Mouse (Mus musculus) embryonic facial prominence, embryonic 14.5 days (tissue): ENCODE measurements around the gene Piezo1. TPM values are rescaled to one million over a fixed set of nuclear protein-coding genes. Genes with fewer than 3 reads are reported as not detected.

Experiments
- ATAC-seq: fragments of 200-750 bp; cut with Nextera tagmentation; 2 replicates; pipeline ENCODE4 v1.8.0; 2017; ENCODE audit warnings: low read depth, moderate number of reproducible peaks, moderate TSS enrichment
- DNase-seq: peaks from one replicate; pipeline ENCODE4 v3.0.0-alpha.2; 2015; ENCODE audit warnings: low spot score
- H3K27ac ChIP-seq: fragments of 300-500 bp; sonication (generic); replicated peaks from 2 replicates; pipeline ENCODE4 v1.5.1; 2014; ENCODE audit warnings: low read depth, mild to moderate bottlenecking, low read length, moderate library complexity
- H3K27me3 ChIP-seq: fragments of 300-500 bp; sonication (generic); replicated peaks from 2 replicates; pipeline ENCODE4 v1.6.1; 2014; ENCODE audit warnings: low read length; ENCODE audit not compliant: control insufficient read depth, insufficient read depth
- H3K36me3 ChIP-seq: fragments of 300-500 bp; sonication (generic); 2 replicates; pipeline ENCODE4 v1.6.1; 2014; ENCODE audit warnings: low read length, mixed read lengths; ENCODE audit not compliant: control insufficient read depth, insufficient read depth
- H3K4me1 ChIP-seq: fragments of 300-500 bp; sonication (generic); 2 replicates; pipeline ENCODE4 v1.6.1; 2014; ENCODE audit warnings: antibody characterized with exemption, low read length; ENCODE audit not compliant: control insufficient read depth, insufficient read depth
- H3K4me2 ChIP-seq: fragments of 300-500 bp; sonication (generic); 2 replicates; pipeline ENCODE4 v1.6.1; 2014; ENCODE audit warnings: low read depth, mild to moderate bottlenecking, low read length, moderate library complexity, mixed read lengths
- H3K4me3 ChIP-seq: fragments of 300-500 bp; sonication (generic); 2 replicates; pipeline ENCODE4 v1.5.1; 2014; ENCODE audit warnings: low read depth, mild to moderate bottlenecking, low read length
- H3K9ac ChIP-seq: fragments of 300-500 bp; sonication (generic); 2 replicates; pipeline ENCODE4 v1.6.1; 2014; ENCODE audit warnings: low read depth, mild to moderate bottlenecking, low read length, moderate library complexity, mixed read lengths
- H3K9me3 ChIP-seq: fragments of 300-500 bp; sonication (generic); 2 replicates; pipeline ENCODE4 v1.6.1; 2016; ENCODE audit warnings: low read length; ENCODE audit not compliant: control insufficient read depth
- WGBS: fragments of 180-500 bp; shearing (Covaris S2); extraction: QIAGEN DNeasy Blood & Tissue Kit; methylation state at CpG from one replicate; pipeline ENCODE4 v1.1.7; 2014; 5-methylcytosine and 5-hydroxymethylcytosine counted together
- polyA plus RNA-seq: library from polyadenylated mRNA; unstranded; fragments of >200 nt; fragmentation: Nextera tagmentation; extraction: Ambion mirVana; gene quantifications from 2 replicates; pipeline ENCODE4 v1.2.1, GENCODE M21; 2014

Piezo1 gene
- polyA plus RNA-seq, 1 experiment from 2014 or later = 18.7 TPM

DNA sequence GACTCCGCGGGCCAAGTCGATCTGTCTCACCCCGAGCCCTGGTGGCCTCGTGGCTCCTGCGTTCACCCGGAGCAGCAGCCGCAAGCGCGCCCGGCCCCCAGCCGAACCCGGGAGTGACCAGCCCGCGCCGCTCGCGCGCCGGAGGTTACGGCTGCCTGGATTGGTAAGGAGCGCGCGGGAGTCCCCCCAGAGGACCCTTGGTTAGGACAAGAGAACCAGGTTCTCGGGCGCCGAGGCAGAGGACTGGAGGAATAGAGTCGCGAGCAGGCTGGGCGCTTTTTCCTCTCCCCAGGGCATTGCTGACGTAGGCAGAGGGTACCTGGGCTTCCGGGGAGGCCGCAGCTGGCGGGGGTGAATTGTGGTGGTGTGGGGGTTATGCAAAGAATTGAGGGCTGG is 17.0 kb upstream of the Piezo1 start:
- peak overlapping the region; percentile 93 for H3K27ac ChIP-seq
- peak overlapping the region; percentile 97 for H3K9ac ChIP-seq
- H3K36me3 ChIP-seq = peaks cover 40% of the 10 kb centered on the region
- H3K4me2 ChIP-seq = peak overlapping the region; percentile 82
- DNase-seq = no peak
- no peaks in the 10 kb centered on the region for H3K9me3 ChIP-seq
- peaks cover 16% of the 10 kb centered on the region for H3K4me1 ChIP-seq
- H3K4me3 ChIP-seq = peak overlapping the region; percentile 92
- ATAC-seq = peak; percentile 24
- no peaks in the 10 kb centered on the region for H3K27me3 ChIP-seq
- 1% methylated on average over 23 of the region's 34 CpGs for WGBS

DNA sequence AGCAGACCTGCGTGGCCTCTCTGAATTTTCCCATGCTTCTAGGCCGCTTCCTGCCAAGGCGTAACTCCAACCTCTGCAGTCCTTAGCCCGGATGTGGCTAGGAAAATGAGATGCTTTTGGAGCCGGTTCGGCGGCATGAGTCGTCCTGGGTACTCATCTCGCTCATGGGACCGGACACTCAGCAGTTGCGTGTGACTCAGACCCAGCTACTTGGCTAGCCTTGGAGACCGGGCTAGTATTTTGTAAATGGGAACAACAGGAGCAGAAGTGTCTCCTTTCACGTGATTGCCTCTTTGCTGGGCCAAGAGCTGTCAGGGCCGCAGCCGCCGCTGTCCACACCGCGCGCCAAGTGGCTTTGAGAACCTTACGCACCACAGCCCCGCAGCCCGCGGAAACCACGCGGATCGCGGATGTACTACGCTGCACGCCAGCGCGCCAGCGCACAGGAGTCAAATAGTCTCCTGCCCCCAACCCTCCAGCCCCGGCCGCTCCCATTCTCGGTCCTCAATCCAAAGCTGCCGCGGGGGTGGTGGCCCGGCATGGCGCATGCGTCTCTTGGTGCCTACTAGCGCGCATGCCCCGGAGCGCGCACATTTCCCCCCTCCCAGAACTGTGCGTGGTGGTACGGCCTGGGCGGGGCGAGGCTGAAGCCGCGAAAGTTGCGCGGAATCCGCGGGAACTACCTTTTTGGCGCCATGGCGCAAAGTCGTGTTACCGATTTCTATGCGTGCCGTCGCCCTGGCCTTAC is 16.4 kb upstream of the Piezo1 start, which contains the start of gene Cdt1:
Gene Cdt1, plus strand, starts transcription at position 655 of the 748 bp plus-strand sequence.
- Histone ChIP-seq H3K4me2 (peak within 1 kb of the TSS; percentile 82), H3K36me3 (peaks cover 36% of the 10 kb centered on the region), H3K27me3 (no peaks in the 10 kb centered on the region), H3K27ac (peak within 1 kb of the TSS; percentile 93), H3K4me1 (peaks cover 16% of the 10 kb centered on the region), H3K4me3 (peak within 1 kb of the TSS; percentile 92), H3K9me3 (no peaks in the 10 kb centered on the region), H3K9ac (peak within 1 kb of the TSS; percentile 97)
- peak; percentile 98 for DNase-seq
- under 1% methylated on average over 48 of the region's 62 CpGs for WGBS
- peak; percentile 96 for ATAC-seq

DNA sequence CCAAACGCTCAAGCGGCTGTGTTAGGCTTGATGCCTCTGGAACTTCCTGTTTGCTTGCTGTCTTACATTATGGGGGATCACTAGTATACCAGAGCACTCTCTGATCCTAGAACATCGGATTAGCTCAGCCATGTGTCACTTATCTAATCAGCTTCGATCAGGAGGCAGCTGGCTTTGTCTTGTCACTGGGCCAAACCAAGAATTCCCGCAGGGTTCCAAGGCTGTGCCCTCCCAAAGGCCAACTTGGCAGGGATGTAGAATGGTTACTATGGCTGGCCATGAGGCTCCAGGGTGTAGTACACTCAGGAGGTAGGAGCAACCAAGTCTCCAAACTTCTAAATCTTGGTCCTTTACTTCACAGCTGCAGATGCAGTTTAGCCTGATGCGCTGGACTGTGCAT is 15.6 kb upstream of the Piezo1 start:
- peaks cover 16% of the 10 kb centered on the region for H3K4me1 ChIP-seq
- H3K27me3 ChIP-seq = no peaks in the 10 kb centered on the region
- H3K36me3 ChIP-seq = peaks cover 28% of the 10 kb centered on the region
- H3K9ac ChIP-seq = peak overlapping the region; percentile 97
- no peak for ATAC-seq
- H3K9me3 ChIP-seq = no peaks in the 10 kb centered on the region
- no peak for DNase-seq
- WGBS = 22% methylated on average over 6 of the region's 6 CpGs
- peak overlapping the region; percentile 92 for H3K4me3 ChIP-seq
- H3K27ac ChIP-seq = peak overlapping the region; percentile 93
- H3K4me2 ChIP-seq = peak overlapping the region; percentile 82

DNA sequence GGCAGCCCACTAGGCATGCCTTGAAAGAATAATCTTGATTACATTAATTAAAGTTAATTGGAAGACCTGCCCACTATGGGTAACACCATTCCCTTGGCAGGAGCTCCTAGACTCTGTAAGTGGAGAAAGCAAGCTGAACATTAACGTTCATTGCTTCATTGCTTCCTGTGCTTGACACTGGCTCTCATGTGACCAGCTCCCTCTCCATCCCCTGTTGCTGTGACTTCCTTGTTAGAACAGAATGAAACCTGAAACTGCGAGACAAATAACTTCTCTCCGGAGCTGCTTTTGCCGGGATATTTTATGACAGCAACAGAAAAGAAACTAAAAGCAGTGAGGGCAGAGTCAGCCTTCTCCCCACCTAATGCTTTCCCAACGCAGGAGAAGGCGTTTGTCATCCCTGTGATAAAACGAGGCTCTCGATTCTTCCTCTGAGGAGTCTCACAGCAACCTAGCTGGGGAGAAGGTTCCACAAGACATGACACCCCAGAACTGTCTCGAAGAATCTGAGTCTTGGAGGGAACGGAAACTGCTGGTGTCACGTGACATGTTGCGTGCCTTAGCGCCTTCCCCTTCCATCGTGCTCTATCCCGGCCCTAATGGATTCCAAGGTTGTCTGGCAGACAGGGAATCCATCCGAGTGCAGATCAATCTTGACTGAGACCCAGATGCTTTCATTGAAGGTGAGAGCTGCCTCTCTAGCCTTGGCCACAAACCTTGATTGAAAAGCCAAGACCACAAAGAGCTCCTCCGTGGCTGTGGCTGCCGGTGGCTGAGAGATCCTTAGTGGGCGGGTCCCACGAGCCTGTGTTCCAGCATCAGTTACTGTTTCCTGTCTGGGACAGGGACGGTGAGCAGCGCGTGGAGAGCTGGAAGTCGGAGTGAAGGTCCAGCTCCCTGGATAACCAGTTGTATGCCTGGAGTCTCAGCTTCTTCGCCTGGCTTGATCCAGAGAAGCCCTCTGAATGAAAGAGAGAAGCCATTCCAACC is 13.5 kb upstream of the Piezo1 start:
- DNase-seq = no peak
- no peak for ATAC-seq
- peaks cover 16% of the 10 kb centered on the region for H3K4me1 ChIP-seq
- H3K4me2 ChIP-seq = no peak overlapping the region
- peaks cover 7% of the 10 kb centered on the region; the same call in 1 of the 2 replicates for H3K36me3 ChIP-seq
- 75% methylated on average over 25 of the region's 25 CpGs for WGBS
- H3K27ac ChIP-seq = no peak overlapping the region
- H3K9me3 ChIP-seq = no peaks in the 10 kb centered on the region
- no peak overlapping the region for H3K4me3 ChIP-seq
- H3K27me3 ChIP-seq = no peaks in the 10 kb centered on the region
- H3K9ac ChIP-seq = no peak overlapping the region

DNA sequence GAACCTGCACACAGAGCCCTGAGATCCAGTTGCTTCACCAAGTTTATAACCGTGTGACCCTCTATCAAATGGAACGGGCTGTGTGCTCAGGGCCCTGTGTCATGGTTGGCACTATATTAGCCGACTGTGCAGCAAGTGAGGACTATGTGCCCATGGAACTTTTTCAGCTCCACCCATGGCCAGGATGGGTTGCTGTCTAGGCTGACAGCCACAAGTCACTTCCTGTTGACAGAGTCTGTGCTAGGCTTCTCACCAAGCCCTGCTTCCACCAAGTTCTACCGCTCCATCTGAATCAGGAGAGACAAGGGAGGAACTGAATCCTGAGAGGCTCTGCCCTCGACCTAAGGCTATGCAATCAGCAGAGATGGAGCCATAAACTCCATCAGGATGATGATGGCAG is 10.1 kb upstream of the Piezo1 start:
- H3K4me2 ChIP-seq = no peak overlapping the region
- H3K9ac ChIP-seq = no peak overlapping the region
- DNase-seq (no peak), ATAC-seq (no peak)
- WGBS = 83% methylated on average over 5 of the region's 5 CpGs
- H3K27ac ChIP-seq = no peak overlapping the region
- no peaks in the 10 kb centered on the region for H3K27me3 ChIP-seq
- H3K4me1 ChIP-seq = peaks cover 16% of the 10 kb centered on the region
- no peak overlapping the region for H3K4me3 ChIP-seq
- H3K36me3 ChIP-seq = no peaks in the 10 kb centered on the region
- H3K9me3 ChIP-seq = no peaks in the 10 kb centered on the region

DNA sequence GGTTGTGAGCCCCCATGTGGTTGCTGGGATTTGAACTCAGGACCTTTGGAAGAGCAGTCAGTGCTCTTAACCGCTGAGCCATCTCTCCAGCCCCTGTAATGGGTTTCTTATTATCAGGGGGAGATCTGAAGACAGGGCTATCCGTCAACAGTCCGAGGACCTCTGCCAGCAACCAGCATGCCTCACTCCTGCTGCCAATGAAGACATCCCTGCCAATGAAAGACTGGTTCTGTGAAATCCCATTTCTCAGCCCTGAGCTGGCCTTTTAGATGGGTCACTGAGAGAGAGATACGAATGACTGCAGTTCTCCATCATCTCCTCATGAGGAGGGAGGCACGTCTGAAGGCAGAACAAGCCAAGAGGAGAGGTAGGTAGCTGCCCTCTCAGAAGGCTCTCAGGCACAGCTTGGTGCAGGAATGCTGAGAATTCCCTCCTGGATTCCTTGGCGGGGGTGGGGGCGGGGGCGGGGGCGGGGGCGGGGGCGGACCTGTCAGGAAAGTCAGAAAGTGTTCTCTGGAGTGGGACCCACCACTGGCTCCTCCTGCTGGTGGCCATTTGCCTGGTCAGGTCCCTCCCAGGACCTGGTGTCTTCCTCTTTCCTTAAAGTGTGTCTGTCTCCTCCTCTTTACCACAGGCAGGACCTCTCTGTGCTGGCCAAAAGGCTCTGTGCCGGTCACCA is 7.7 kb upstream of the Piezo1 start:
- no peak for ATAC-seq
- WGBS = 28% methylated on average over 6 of the region's 12 CpGs
- peaks cover 27% of the 10 kb centered on the region for H3K4me1 ChIP-seq
- no peak overlapping the region for H3K27ac ChIP-seq
- no peak overlapping the region for H3K4me2 ChIP-seq
- H3K9me3 ChIP-seq = no peaks in the 10 kb centered on the region
- DNase-seq = no peak
- no peak overlapping the region for H3K9ac ChIP-seq
- H3K4me3 ChIP-seq = no peak overlapping the region
- no peaks in the 10 kb centered on the region for H3K36me3 ChIP-seq
- no peaks in the 10 kb centered on the region for H3K27me3 ChIP-seq

DNA sequence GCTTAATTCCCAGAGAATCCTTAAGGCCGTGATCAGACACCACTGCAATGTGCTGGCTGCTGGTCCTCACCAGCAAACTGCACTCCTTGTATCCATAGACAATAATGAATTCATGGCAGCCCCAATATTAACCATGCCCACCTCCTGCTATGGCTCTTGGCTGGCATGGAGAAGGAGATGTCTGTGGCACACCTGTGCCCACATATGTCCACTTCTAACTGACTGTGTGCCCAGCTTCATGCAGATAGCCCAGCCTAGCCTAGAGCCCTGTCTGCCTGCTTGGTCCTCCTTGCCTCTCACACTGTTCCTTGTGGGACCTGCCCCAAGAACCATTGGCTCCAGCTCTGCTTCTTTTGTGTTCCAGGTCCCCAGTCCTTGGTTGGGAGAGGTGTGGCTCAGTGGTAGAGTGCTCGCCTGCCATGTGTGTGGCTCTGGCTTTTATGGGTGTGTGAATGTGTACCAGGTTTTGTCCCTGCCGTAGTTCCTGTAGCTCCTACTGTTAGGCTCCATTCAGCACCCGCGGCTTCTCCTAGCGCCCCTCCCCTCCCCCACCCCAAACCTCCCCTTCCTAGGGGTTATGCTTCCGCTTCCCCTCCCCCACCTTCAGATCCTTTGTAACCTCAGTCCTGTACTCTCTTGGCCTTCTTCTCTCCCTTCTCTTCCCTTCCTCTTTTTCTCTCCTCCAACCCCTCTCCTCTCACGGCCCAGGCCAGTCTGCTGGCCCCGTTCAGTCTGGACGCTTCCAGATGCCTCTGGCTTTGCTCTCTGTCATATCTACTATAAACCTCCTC is 6.3 kb upstream of the Piezo1 start:
- no peak for ATAC-seq

More for the DNA sequence above, 6.3 kb upstream of the Piezo1 start:
- no peaks in the 10 kb centered on the region for H3K9me3 ChIP-seq
- no peak overlapping the region for H3K4me3 ChIP-seq
- H3K36me3 ChIP-seq = no peaks in the 10 kb centered on the region
- DNase-seq = no peak
- peaks cover 27% of the 10 kb centered on the region for H3K4me1 ChIP-seq
- no peak overlapping the region for H3K9ac ChIP-seq
- H3K4me2 ChIP-seq = no peak overlapping the region
- no peaks in the 10 kb centered on the region for H3K27me3 ChIP-seq
- WGBS = 35% methylated on average over 10 of the region's 10 CpGs
- peak overlapping the region; percentile 91 for H3K27ac ChIP-seq
